Mouse (Mus musculus): ENCODE measurements around the gene Foxn3. TPM values are rescaled to one million over a fixed set of nuclear protein-coding genes. Genes with fewer than 3 reads are reported as not detected.

Foxn3 gene
- total RNA-seq, 2 experiments from 2014 or later: 128 to 143 TPM

DNA sequence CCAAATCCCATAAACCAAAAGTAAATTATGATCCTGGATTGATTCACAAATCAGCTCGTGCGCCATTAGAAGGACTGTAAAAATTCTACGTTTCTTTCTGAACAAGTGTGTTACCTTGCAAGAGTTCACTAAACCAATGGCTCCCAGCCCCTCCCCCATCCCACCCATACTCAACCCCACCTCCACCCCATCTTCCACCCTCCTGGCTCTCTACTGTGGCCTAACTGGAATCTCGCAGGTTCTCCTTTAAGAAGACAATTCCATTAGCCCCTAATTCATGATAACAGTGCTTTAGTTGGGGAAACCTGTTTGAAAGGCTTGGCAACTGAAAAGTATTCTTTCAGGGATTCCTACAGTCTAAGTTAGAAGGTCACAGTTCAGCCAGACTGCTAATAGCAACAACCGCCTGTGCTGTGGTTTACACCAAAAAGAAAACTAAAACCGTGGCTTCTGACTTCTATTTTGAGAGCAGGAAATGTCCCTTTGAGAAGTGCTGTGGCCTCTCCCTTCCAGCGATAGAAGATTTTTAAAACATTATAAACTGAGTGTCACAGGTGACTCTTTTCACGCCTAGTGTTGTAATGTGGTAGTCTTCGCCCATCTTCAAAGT lies 1.0 kb upstream of the Foxn3 start:
- no peak for DNase-seq
- intact Hi-C loops (cut with DNase I): loop anchor here (5.0 kb wide), 1 partner anchor 318 kb away; the partner anchor contains the start of genes Efcab11 and Tdp1

DNA sequence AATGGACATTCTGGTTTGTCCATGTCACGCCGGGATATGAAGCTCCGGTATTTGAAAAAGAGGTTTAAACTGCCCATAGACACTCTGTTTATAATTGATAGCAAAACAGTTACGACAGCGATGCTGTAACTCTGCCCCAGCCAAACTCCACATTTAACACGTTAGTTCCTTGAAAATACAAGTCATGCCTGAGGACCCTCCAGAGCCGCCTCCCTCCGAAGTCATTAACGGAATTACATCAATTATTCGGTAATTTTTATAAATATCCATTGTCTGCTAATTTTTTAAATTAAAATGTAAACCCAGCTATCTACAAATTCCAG lies 554 bp downstream of the Foxn3 start:
- intact Hi-C loops (cut with DNase I): loop anchor here (2.0 to 5.0 kb wide), 4 partner anchors 66 to 319 kb away; partner anchors contain the start of genes Efcab11 and Tdp1
- peak; percentile 42 to 51 for DNase-seq

DNA sequence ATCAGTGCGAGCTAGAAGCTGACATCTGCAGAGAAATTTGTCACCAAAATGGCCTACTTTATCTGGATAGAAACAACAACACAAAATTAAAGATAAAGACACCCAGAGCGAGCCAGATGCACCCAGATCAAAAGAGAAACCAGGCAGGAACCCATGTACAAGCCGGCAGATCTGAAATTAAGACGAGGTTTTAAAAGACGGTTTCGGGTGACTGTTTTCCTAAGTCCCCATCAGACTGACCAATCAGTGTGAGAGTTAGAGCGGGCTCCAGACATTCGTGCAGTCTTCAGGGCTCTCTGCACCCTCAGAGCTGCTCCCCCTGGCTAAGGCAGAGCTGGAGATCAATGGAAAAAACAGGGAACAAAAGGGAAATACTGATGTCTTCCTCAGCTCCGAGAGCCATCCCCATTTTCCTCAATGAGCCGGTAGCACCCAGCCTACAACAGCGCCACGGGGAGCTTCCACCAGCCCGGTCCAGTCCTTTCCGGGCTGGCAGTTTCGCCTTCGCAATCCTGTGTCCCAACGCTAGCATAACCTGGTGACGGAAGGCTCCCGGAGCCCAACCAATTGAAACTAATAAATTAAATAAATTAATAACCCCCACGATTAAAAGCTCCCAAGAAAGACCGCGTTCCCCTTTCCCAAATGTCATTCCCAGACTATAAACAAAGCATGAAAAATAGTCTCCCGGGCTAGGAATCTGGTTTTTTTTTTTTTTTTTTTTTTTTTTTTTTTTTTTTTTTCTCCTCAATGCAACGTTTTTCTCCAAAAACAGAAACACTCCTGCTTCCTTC lies 1.1 kb downstream of the Foxn3 start:
- intact Hi-C loops (cut with DNase I): loop anchor here (2.0 to 5.0 kb wide), 4 partner anchors 67 to 320 kb away; partner anchors contain the start of genes Efcab11 and Tdp1

DNA sequence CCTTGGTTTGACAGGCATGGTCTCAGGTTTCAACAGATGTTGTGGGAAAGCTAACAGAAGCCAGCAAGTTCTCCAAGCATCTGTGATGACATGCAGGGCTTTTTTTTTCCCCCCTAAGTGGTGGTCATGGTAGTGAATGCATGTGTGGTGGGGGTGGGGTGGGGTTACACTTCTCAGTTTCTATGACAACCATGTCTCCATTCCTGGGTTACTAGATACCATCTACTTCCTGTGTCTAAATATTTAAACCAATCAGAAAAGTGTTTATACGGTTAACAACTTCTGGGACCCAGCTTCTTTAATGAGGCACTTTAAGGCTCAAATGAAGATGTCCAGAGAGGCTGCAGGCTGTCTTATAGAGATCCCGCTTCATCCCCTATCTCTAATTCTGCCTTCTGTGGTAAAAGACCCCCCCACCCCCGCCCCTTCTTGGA lies 2.0 kb downstream of the Foxn3 start:
- DNase-seq: peak in 1 of 2 experiments; percentile 46
- intact Hi-C loops (cut with DNase I): loop anchor here (5.0 kb wide), 1 partner anchor 321 kb away; the partner anchor contains the start of genes Efcab11 and Tdp1

More for the DNA sequence above, 1.1 kb downstream of the Foxn3 start:
- DNase-seq: peak; percentile 77 to 81

DNA sequence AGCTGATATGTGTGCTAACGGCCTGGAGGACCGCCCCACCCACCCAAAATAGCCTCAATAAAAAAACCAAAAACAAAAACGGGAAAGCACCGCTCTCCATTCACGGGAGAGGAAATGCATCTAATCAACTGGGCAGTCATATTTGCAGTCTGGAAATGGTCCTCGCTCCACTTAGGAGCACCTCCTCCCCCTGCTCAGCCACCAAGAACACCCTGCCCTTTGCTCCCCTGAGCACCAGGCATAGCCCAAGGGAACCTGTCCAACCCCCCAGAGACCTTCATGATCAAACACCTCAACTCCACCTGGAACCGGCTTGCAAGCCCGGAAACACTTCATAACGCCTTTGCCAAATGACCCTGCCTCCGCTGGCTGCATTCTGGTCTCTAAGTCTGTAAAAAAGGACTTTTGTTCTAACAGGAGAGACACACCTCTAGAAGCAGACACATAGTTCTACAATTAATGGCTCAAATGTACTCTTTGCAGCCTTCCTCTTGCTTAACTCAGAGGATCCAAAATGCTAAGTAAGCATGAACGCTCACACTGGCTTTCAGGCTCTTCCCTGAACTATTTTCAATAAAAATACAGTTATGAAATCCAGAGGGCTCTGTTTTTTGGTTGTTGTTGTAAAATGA lies 2.6 kb downstream of the Foxn3 start:
- peak; percentile 44 to 51 for DNase-seq

DNA sequence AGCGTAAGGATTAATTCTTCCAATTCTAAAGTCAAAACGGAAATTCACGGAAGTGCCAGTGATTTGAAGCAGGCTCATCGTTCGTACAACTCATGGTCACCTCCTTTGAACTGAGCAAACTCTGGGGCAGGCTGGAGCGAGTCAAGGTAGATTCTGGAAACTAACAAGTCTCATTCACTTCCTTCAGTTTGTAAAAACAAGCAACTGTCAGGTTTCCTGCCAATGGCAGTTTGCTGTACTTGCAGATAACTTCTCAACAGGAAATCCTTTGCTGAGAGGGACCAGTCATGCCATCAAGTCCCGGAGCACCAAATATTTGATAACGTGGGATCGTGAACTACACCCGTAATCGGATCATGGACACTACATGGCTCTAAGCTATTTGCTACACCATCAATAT lies 3.9 kb downstream of the Foxn3 start:
- intact Hi-C loops (cut with DNase I): loop anchor here (2.0 kb wide), 1 partner anchor 15 kb away; no protein-coding TSS in a partner anchor
- DNase-seq: no peak

More for the DNA sequence above, 2.6 kb downstream of the Foxn3 start:
- intact Hi-C loops (cut with DNase I): loop anchor here (5.0 kb wide), 1 partner anchor 321 kb away; the partner anchor contains the start of genes Efcab11 and Tdp1

DNA sequence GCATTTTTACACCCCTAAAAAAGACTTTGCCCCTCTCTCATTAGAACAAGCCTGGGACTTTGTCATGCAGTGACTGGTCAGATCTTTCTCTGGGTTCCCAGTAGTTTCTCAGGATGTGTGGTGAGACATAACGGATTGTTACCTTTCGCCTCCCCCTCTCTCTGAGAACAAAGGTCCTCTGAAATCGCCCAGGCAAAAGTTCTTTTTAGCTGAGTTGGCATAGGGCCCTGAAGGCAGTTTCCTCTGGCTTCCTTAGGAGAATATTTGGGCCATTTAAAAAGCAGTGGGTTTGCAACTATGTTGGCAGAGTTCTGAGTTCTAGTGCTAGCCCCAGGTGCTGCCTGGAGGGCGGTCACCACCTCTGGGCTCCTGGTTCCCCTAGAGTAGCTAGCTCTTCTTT lies 4.9 kb downstream of the Foxn3 start:
- no peak for DNase-seq
- intact Hi-C loops (cut with DNase I): loop anchor here (2.0 kb wide), 1 partner anchor 14 kb away; no protein-coding TSS in a partner anchor

DNA sequence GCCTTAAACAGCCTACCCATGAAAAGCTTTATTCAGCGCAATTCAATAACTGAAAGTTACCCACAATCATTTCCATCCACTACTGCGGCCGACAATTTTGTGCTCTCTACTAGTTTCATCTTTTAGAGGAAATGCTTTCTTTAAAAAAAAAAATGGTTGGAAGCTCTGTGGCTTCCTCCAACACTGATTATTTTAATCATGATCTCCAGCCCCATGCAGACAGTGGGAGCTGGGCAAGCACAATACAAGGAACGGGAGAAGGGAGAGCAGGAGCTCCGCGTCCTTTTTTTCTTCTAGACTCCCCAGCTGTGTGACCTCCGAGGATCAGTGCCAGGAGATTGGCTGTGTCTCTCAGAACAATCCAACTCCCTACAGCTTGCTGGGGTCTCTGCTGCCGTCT lies 5.9 kb downstream of the Foxn3 start:
- intact Hi-C loops (cut with DNase I): no loop called here
- DNase-seq: peak in 1 of 2 experiments; percentile 35

DNA sequence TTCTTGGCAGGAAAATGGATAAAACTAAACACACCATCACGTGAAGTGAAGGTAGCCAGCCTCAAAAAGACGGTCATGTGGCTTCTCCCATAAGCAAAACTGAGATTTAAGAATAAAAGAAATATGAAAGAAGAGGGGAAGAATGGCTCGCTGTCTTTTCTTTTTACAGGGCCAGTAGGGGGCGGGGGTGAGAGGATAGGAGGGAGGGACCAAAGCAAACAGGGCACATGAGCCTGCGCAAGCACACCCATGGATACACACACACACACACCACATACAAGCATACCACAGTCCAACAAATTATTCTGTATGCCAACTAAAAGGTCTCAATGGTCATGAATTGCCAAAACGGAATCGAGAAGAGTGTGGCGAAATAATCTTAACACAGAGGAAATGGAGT lies 12.8 kb downstream of the Foxn3 start:
- intact Hi-C loops (cut with DNase I): no loop called here
- no peak for DNase-seq

DNA sequence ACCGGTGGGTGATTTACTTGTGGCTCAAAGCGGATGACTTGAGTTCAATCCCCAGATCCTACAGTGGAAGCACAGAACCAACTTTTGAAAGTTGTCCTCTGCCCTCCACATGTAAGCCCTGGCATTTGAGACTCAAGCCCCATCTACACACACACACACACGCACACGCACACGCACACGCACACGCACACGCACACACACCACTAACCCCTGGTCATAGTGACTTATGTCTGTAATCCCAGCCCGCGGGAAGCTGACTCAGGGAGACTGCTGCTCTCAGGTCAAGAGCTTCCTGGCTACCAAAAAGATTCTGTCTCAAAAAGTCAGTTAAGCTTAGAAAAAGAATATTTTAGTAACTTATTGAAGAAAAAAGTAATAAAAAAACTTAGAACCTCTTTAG lies 13.6 kb downstream of the Foxn3 start:
- DNase-seq: no peak
- intact Hi-C loops (cut with DNase I): no loop called here

DNA sequence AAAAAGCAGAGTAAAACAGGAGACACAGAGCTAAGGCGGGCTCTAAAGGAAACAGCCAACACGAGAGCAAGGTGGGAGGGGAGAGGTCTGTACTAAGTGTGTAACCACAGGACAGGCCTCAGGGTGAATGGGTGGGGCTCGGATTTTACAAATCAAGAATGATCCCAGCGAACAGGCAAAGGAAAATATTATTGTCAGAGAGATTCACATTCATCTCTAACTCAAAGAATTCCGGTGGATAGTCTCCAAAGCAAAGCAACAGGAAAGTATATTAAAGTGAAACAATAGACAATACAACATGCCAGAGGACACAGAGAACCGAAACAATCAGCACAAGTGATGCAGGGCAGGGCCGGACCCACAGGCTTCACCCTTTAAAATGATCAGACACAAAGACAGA lies 15.0 kb downstream of the Foxn3 start:
- intact Hi-C loops (cut with DNase I): no loop called here
- no peak for DNase-seq

DNA sequence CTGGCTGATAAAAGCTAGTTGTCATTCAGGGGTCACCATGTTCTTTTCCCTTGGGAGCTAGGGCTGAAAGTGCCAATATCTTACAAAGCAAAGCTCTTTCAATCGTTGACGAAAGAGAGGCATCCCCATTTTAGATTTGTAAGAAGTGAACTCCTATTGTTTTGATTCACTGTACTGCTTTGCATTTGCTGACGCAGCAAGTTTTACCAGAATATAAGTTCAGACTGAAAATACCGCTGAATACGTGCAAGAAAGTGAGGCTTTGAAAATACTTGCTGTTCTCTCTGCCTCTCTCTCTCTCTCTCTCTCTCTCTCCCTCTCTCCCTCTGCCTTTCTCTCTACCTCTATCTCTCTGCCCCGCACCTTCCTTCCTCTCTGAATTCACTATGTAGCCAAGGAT lies 16.1 kb downstream of the Foxn3 start:
- intact Hi-C loops (cut with DNase I): no loop called here
- DNase-seq: no peak

DNA sequence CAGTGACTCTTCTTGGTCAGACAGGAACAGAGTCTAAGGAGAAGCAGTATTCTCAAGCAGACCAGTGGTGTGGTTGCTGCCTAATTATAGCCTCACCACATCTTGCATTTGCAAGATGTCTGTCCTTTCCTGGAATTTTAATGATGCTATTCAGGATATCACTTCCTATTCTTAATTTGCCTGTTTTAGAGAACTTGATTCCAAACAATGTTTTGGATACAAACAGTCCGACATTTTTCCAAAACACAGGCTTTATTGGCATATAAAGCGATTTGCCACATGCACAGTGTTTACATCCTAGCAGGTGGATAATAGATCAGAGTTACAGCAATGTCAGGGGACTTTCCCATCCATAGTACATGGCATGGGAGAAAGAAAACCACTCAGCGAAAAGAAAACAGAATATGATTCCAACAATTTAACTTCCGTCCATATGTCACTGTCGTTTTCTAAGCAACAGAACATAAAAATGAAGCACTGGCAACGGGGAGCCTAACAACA lies 18.1 kb downstream of the Foxn3 start:
- intact Hi-C loops (cut with DNase I): loop anchor here (2.0 kb wide), 1 partner anchor 13 kb away; no protein-coding TSS in a partner anchor
- no peak for DNase-seq

DNA sequence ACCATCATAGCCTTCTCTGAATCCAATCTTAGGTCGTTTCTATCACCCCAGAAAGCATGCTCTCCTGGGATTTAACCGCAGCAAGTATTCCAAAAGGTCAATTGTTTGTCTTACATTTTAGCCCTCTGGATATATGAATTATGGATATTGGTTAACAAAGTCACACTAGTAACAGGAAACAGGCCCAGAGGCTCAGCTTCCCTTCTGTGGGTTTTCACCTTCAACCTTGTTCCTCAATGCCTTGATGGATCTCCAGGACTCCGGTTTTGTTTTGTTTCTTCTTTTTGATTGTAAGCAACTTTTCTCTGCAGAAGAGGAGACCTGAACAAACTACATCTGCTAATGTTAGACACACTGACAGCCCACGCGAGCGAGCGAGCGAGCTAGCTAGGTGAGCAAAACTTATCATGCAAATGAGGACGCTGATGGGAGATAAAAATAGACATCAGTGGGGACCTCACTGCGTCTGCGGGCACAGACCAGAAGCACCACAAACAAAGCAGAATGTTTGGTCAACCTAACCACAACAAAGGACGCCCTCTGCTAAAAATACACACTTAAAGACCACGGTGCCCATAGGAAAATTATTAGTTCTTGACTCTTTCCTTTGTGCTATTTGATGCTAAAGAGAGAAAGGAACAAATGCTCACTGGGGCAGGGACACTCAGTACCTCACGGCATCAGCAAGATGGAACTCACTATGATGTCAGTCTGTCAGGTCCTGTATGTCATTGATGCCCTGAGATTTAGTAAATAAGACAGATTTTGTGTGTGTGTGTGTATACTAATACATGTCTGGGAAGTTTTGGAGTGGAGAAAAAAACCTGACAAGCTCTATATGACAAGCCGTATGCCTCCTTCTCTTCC lies 18.9 kb downstream of the Foxn3 start:
- no peak for DNase-seq
- intact Hi-C loops (cut with DNase I): loop anchor here (2.0 kb wide), 1 partner anchor 14 kb away; no protein-coding TSS in a partner anchor

DNA sequence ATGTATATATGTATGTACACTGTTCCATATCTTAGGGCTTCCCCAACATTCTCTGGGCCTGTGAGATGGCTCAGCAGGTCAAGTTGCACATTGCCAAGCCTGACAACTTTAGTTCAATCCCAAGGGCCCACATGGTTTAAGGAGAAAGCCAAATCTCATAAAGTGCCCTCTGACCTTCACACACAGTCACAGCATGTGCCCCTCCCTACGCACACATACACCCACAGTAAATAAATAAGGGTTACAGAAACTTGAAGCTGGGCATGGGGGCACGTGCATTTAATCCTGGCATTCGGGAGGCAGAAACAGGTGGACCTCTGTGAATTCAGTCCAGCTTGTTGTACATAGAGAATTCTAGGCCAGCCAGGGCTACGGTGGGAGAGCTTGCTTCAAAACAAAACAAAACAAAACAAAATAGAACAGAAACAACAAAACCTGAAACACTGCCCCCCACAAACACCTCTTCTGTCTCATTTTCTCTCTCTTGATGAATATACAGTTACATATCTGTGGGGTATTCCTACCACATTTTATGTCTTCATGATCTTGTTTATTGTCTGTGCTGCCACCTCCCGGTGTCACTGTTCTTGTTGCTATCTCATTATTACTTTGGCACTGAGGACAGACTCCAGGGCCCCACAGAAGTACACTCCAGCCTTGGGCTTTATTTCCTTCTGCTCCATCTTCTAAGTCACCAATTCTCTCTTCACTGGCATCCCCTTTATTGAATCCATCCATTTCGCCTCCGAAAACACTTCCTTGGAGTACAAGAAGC lies 19.8 kb downstream of the Foxn3 start:
- no peak for DNase-seq
- intact Hi-C loops (cut with DNase I): loop anchor here (2.0 kb wide), 1 partner anchor 15 kb away; no protein-coding TSS in a partner anchor

DNA sequence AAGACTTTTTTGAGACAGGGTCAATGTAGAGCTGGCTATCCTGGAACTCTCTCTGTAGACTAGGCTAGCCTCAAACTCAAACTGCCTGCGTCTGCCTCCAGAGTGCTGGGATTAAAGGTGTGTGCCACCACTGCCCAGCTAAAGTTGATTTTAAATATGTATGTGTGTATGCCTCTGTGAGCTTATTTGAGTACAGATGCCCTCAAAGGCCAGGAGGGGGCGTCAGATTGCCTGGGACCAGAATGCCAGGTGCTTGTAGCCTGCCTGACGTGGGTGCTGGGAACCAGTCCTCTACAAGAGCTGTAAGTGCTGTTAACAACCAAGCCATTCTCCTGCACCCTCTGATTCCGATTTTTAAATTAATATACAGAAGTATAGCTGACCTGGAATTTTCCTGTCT lies 23.2 kb downstream of the Foxn3 start:
- DNase-seq: no peak
- intact Hi-C loops (cut with DNase I): no loop called here

DNA sequence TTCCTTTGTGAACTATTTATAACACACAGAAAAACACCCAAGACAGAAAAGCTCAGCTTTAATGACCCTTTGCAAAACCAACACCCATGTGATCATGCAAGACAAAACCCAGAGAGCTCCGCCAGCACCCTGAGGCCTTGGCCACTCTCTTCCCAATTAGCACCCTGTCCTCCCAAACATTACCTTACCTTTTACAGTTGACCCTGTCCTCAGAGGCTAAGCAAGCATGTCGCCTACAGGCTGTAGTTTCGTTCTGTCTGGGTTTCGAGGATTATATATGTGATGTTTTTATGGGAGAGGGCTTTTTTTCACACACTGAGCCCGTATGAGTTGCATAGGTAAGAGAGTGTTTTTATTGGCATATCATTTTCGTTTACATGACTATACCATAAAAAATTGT lies 26.1 kb downstream of the Foxn3 start:
- intact Hi-C loops (cut with DNase I): no loop called here
- no peak for DNase-seq

DNA sequence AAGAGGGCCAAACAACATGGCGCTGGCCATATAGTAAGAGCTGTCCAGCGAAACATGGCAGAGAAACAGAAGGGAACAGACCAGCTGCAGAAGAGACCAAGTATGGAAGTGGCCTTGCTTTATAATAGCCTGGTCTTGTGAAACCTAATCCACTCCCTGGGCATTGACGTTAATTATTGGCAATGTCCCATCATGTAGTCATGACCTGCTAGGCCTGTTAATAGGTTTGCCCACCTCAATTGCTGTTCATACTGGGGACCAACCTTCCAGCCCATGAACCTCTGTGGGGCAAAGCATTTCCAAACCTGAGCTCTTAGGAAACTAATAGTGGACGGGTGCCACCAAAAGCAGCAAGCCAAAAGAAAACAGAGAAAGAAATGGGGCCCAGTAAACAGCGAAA lies 27.0 kb downstream of the Foxn3 start:
- no peak for DNase-seq
- intact Hi-C loops (cut with DNase I): no loop called here

DNA sequence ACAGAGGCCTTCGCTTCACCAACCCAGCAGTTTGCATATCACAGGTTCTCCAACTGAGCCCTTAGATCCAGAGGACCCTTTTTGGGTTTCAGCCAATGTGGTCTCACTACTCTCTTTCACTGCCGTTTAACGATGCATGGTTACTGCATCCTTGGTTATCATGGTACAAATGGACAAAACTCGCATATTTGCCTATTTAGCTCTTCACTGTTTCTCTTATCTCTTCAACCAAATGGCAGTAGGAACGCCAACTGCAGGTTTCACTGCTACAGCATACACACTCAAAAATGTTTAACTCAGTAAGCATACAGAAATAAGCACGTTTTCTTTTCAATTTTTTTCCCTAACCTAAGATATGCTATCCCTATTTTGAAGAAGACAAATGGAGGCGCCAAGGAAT lies 31.0 kb downstream of the Foxn3 start:
- no peak for DNase-seq
- intact Hi-C loops (cut with DNase I): no loop called here

Measured in heart, postnatal 10 days (tissue).